Mouse (Mus musculus): ENCODE data around the gene Zfp791. TPM values are rescaled to one million over a fixed set of nuclear protein-coding genes. Genes with fewer than 3 reads are reported as not detected.

The Zfp791 gene
- total RNA-seq, 2 experiments from 2014 or later = 6.9 to 7.7 TPM

GRCm38 (mm10) chr8:85059879-85060616, 62.8 kb downstream of the Zfp791 start, which contains the start of gene Fbxw9:
Gene Fbxw9 (plus strand): TSS chr8:85060055.
- intact Hi-C loops (cut with DNase I) = no loop called here
- peak; percentile 93 to 96 for DNase-seq (ENCODE audit: low spot score in 2 of 2)

Small RNA genes lying within 50 kb of the gene (microRNA-seq; reads per million reads assigned to microRNA genes)
- gene Gm23388 (0 reads per million in 2 experiments), gene Mir7070 (5.2 to 7.7 reads per million in 2 experiments)

Other genes starting within 250 kb of the Zfp791 start
- gene Gcdh, start 229.2 kb downstream of the Zfp791 start, total RNA-seq (2021) = 10 to 100 TPM; 31.3 to 38.3 TPM
- gene Klf1, start 221.2 kb downstream of the Zfp791 start, total RNA-seq (2021) = not detected
- gene Dnase2a, start 214.5 kb downstream of the Zfp791 start, total RNA-seq (2021) = 1 to 10 TPM; 3.5 to 4.0 TPM
- gene Mast1, start 185.7 kb downstream of the Zfp791 start, total RNA-seq (2021) = 10 to 100 TPM; 85.7 to 90.3 TPM
- gene Rtbdn, start 176.1 kb downstream of the Zfp791 start, total RNA-seq (2021) = 1 to 10 TPM in 1 of 2 experiments, under 1 TPM in 1; 0.71 to 1.1 TPM
- gene Gm49661, start 153.7 kb downstream of the Zfp791 start, total RNA-seq (2021) = 1 to 10 TPM in 1 of 2 experiments, not detected in 1; 3.5 TPM
- gene Prdx2, start 153.5 kb downstream of the Zfp791 start, total RNA-seq (2021) = 100 to 1,000 TPM; 340 to 356 TPM
- 10 to 100 TPM; 40.7 to 42.2 TPM for gene Rnaseh2a, start 153.3 kb downstream of the Zfp791 start, total RNA-seq (2021)
- gene Junb, start 144.4 kb downstream of the Zfp791 start, total RNA-seq (2021) = 10 to 100 TPM; 73.3 to 85.1 TPM
- gene Hook2, start 132.5 kb downstream of the Zfp791 start, total RNA-seq (2021) = 1 to 10 TPM; 7.2 to 8.5 TPM
- gene Best2, start 108.6 kb downstream of the Zfp791 start, total RNA-seq (2021) = not detected
- gene Asna1, start 97.8 kb downstream of the Zfp791 start, total RNA-seq (2021) = 100 to 1,000 TPM; 118 to 122 TPM
- 100 to 1,000 TPM; 115 to 129 TPM for gene Trir, start 96.3 kb downstream of the Zfp791 start, total RNA-seq (2021)
- 100 to 1,000 TPM; 155 to 175 TPM for gene Tnpo2, start 86.2 kb downstream of the Zfp791 start, total RNA-seq (2021)
- 10 to 100 TPM; 23.9 to 24.0 TPM for gene Fbxw9, start 63.0 kb downstream of the Zfp791 start, total RNA-seq (2021)
- gene Gm5741, start 55.1 kb downstream of the Zfp791 start, total RNA-seq (2021) = 1 to 10 TPM in 1 of 2 experiments, not detected in 1; 1.4 TPM
- gene Dhps, start 51.3 kb downstream of the Zfp791 start, total RNA-seq (2021) = 10 to 100 TPM; 54.3 to 64.3 TPM
- 10 to 100 TPM; 49.8 to 54.5 TPM for gene Wdr83os, start 42.4 kb downstream of the Zfp791 start, total RNA-seq (2021)
- 10 to 100 TPM; 24.2 to 26.3 TPM for gene Wdr83, start 41.8 kb downstream of the Zfp791 start, total RNA-seq (2021)
- gene Man2b1, start 39.8 kb downstream of the Zfp791 start, total RNA-seq (2021) = 10 to 100 TPM; 38.8 to 39.3 TPM
- gene Cks1brt, start 28.8 kb upstream of the Zfp791 start, total RNA-seq (2021) = not detected
- not detected for gene Olfr371, start 102.9 kb upstream of the Zfp791 start, total RNA-seq (2021)
- 10 to 100 TPM; 27.1 to 31.9 TPM for gene Orc6, start 176.5 kb upstream of the Zfp791 start, total RNA-seq (2021)
- 100 to 1,000 TPM; 137 to 143 TPM for gene Vps35, start 176.7 kb upstream of the Zfp791 start, total RNA-seq (2021)